Mouse (Mus musculus) CD8-positive naive resting alpha-beta T cell, adult 2 months (primary cell): ENCODE results near the gene Anapc16.

Experiments used
- DNase-seq, 2 experiments: peaks; one replicate each; pipeline ENCODE4 v3.0.0; 2022; ENCODE audit warnings: low read depth in 2 of 2, low spot score in 2 of 2

Anapc16 gene

DNA sequence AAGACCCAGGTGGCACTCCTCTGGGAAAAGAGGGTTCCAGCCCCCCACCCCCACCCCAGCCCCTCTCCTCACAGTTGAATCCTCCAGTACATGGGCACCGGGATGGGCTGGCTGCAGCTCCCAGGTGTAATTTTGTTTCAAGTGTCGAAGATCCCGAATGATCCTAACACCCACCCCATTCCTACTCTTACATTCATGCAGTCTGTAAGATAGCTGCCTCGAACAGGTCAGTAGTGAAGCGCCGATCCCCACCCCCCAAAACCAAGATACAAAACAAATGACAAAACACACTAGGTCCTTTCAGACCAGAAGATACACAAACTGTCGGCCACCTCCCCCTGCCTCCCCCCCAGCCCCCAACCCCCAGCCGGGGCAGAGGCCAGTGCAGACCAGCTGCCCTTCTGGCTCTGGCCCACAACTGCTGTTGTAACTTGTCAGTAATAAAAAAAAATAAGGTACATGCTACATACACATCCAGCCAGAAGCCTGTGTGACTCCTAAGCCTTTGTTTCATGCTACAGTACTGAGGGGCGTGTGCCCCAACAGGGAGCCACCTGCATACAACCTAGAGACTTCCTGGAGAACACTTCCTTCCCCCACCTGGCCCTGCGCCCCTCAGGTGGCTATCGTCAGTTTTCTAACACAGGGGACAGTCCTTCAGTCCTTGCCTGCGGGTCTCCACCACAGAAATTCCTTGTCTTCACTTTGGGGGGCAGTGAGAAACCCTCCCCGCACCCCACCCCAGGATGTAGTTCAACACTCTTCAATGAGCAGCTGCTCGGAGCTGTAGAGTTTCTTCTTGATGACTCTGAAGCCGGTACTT, 52.9 kb downstream of the Anapc16 start:
- no peak for DNase-seq

DNA sequence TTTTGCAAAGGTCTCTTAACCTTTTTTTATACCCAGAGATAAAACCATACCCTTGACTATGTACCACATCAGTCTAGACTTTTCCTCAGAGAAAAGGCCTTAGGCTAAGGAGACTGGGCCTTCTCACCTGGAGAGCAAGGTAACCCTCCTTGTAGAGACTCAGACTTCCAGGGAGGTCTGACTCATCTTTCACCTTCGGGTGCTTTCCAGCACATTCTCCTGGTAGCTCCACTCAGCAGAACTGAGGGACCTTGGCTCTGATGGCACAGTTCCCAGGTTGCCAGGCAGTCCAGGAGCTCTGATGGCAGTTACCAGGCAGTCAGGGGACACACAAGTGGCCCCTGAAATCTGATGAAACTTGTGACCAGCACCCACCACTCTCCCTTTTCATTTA, 53.7 kb downstream of the Anapc16 start:
- DNase-seq: no peak

DNA sequence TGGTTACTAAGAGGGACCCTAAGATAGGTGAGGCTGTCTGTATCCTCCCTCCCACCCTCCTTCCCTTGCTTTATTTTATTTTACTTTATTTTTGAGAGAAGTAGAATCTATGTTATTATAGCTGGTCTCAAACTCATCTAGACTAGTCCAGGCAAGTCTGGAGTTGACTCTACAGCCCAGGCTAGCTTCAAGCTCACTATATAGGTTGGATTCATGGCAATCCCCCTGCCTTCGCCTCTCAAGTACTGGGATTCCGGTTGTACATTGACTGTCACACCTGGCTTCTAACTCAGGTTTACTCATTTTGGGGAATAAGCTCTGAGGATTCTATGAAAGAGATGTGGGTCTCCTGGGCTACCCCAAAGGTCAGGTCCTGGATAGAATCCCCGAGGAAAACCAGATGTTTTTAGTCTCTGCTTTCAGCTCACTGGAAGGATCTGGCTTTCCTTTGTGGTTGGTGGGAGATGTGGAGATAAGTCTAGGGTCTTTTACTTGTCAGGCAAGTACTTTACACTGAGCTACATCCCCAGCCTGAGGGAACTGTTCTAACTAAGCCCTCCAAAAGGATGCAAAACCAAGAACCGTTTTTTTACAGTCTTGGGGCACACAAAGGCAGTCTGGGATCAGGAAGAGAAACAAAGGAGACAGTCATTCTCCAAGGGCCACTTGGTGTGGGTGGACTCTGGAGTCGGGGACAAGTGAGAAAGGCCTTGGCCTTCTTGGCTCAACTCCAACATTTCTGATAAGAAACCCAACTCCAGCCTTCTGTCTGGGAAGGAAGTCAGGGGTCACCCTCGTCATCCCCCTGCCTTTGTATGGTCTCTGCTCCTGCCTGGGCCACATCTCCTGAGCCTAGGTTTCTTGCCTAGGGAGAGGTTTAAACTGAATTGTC, 54.3 kb downstream of the Anapc16 start:
- DNase-seq: no peak

DNA sequence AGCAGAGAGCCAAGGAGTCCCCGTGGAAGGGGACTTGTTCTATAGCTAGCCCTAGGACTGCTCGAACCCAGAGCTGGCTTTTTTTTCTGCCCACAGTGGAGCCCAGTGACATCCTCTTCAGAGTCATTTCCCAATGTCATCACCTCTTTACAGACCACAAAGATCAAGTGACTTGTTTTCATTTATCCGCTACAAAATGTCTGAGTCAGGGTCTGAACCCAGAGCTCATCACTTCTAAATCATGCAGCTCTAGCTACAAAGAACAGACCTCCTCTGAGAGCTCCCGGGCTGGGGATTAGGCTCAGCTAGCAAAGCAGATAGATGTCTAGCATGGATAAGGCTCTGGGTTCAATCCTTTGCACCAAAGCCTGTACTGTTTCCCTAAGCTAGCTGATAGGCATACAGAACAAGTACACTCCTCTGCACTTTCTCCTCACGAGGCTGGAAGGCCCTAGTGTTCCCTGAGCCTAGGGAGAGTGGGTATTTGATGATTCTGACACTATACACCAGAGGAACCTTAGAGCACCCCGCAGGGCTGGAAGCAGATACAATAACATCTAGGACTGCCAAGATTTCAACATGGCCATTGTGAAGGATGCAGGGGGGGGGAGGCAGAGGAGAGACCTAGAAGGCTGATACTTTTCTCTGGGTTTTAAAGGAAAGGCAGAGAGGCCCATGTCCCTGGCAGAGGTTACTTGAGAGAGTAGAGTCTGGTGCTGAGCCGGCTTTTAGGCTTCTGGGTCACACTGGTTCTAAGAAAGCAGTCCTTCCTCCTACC, 55.5 kb downstream of the Anapc16 start:
- no peak for DNase-seq

DNA sequence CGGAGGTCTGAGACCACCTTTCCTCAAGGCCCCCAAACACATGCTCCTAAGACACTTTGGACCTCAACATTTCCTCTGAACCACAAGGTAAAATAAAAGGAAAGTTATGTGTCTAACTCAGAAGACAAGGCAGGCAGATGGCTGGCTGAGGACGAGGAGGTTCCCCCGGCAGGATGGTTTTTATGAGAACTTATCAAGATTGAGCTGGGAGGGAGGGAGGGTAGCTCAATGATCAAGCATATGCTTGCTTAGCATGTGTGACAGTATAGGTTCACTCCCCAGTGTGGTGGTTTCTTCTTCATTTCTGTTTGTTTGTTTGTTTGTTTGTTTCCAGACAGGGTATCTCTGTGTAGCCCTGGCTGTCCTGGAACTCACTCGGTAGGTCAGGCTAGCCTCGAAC, 56.6 kb downstream of the Anapc16 start:
- DNase-seq: no peak

DNA sequence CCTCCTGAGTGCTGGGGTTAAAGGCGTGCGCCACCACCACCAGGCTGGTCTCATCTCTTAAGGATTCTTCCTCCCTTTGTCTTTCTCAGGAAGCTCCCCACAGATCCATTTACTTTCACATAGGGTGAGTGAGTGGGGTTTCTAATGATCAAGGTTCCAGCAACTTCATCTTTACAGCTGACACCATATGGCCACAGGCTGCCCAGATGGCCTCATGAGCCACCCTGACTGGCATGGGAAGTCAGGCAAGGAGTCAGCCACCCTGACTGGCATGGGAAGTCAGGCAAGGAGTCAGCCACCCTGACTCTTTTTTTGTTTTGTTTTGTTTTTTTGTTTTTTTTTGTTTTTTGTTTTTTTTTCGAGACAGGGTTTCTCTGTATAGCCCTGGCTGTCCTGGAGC, 57.5 kb downstream of the Anapc16 start:
- no peak for DNase-seq

DNA sequence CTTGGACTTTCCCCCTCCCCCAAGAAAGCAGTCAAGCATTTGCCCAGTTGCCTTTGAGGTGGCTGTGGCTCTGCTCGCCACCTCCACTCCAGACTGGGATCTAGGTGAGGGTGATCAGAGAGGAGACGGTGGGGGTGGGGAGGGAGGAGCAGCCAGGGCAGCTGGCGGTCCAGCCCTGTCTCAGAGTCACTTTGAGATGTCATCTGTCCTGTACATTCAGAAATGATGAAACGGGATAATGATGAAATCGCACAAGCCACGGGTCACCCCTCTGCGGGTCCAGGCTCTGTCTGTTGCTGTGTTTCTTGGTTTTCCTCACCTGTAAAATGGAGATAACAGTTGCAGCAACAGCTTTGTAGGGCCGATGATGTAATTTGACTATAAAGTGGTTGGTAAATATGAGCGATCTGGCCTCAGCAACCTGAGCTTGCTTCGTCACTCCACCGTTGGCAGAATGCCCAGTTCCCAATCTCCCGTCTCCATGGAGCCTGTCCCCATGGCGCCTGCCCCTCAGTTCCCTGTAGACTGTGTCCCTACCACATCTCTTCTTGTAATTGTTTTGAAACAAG, 59.4 kb downstream of the Anapc16 start:
- no peak for DNase-seq

DNA sequence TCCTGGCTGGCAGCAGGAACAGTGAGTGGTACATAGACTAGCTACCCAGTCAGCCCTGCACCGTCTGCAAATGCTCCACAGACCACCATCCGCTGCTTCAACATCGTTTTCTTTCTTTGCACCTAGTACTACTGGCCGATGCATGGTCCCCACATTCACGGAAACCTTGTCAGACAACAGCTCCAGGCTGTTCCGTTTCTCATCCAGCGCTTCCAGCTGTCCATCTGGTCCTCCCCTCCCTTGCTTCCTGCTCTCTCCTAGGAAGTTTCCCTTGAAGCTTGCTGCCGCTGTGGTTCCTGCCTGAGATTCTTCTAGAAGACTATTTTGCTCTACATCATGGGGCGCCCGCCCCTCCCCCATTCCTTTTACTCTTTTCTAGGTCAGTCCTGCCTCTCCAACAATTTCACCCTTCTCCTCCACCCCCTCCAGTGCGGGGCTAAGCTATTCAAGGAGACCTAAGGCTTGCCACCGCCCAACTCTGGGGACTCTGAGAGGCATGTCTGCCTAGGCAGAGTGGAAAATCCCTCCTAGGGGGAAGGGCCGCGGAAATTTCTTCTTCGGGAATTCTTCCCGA, 60.0 kb downstream of the Anapc16 start:
- no peak for DNase-seq

DNA sequence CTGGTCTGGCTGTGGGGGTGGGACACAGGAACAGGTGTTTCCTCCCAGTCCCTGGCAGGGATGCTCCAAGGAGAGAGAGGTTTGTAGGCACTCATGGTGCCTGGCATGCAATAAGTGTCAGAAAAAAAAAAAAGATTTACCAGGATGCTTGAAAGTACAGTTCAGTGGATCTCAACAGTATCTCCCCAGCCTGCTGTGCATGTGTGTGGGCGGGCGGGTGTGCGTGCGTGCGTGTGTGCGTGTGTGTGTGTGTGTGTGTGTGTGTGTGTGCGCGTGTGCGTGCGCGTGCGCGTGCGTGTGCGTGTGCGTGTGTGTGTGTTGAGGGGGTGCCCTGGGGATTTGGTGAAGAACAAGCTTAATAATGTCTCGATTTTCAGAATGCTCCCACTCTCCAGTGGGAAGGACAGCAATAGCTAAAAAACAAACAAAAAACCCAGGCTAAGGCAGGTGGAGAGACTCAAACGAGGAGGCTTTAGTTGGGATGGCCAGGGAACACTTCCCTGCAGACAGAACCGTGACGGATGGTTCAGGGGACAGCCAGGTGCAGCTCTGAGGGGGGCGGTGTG, 60.6 kb downstream of the Anapc16 start:
- no peak for DNase-seq

DNA sequence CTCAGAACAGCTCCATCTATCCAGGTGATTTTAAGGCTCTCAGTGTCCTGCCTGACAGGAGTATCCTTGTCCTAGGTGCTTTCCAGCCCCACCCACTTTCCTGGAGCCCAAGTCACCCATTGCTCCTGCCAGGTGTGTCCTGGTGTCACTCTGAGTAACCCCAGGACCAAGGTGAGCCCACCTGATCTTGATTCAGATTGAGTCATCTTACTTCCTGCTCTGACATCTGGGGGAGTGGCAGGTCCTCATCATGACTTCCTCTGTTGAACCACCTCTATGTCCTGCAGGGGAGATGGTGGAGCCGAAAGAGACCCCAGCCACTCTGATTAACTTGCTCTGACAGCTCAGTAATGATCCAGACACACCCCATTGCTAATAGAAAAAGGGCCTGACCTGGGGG, 63.9 kb downstream of the Anapc16 start:
- no peak for DNase-seq

DNA sequence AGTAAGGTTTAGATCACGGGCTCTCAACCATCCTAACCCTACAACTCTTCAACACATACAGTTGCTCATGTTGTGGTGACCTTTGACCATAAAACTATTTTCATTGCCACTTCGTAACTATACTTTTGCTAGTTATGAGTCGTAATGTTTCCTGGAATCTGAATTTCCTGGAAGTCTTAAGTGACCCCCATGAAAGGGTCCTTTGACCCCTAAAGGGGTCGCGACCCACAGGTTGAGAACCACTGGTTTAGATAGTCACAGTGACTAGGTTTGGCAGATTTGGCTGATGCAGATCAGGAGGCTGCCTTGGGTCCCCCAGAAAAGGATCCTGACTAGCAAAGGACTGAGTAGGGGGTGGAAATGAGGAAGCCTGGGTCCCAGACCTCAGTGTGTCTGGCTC, 64.3 kb downstream of the Anapc16 start:
- DNase-seq: no peak
